Mouse (Mus musculus) CH12F3 (cell line): ENCODE measurements around the gene Ip6k3.

Experiments
- in situ Hi-C: fragments of 300-500 bp; cut with MboI; formaldehyde crosslinking; loops from 2 replicates; pipeline ENCODE4 v1.14.3; 2020; ENCODE audit warnings: low sequenced_read_pairs

The Ip6k3 gene

DNA sequence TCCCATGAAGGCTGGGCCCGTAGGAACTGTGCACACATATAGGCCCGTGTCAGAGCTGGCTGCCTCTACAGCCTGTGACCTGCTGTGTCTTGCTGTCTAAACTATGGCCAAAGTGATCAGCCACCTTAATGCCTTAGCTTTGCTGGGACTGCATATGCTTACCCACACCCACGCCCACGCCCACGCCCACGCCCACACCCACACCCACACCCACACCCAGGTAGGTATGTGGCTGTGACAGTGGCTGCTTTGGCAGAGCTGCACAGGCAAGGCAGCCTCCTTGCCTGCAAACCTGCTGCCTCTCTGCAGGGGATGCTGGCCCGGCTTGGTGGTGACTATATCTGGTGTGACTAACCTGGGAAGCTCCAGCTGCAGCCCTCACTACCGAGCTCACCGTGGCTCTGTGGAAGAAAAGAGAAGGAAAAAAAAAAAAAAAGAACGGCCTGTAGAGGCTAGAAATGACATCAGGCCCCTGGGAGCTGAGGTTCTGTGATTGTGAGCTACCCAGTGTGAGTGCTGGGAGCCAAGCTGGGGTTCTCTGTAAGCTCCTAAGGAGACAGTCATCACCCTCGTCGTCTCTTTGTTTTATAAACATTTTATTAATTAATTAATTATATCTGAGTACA, 16.2 kb upstream of the Ip6k3 start:
- in situ Hi-C loops, result loop anchor here (10.0 kb wide), 1 partner anchor 331 kb away; no protein-coding TSS in a partner anchor

DNA sequence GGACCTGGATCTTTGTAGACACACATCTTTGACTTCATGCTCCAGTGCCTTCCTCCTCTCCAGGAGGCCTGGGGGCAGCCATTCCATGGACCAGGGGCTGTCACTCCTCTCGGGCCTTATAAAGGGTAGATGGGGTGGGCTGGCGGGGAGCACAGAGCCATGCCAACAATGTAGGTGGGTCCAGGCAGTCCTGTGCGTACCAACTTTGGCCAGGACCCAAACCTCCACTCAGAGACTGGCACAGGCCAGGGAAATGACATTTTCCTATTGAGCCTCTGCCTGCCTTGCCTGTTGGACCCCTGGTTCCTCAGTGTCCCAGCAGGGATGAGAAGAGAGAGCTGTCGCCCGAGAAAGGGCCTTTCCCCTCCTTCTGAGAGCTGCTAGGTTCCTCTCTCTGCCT, 14.8 kb upstream of the Ip6k3 start:
- in situ Hi-C loops, result loop anchor here (10.0 kb wide), 1 partner anchor 332 kb away; no protein-coding TSS in a partner anchor

DNA sequence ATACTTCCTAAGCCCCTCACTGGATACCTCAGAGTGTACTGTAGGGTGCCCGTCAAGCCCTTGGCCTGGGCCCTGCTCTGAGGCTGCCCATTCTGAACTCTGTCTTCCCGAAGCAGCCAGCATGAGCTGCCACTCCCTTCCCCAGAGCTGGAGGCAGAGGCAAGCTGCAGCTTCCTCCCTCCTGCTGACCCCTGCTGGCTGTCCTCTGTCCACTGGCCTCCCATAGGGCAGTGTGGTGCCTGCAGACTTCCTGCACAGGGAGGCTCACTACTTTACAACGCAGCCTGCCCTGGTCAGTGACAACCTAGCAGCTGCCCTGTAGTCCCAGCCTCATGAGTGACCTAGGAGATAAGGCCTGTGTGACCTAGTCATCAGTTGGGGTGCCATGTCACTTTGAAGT, 14.1 kb upstream of the Ip6k3 start:
- in situ Hi-C loops, result loop anchor here (10.0 kb wide), 1 partner anchor 333 kb away; no protein-coding TSS in a partner anchor

DNA sequence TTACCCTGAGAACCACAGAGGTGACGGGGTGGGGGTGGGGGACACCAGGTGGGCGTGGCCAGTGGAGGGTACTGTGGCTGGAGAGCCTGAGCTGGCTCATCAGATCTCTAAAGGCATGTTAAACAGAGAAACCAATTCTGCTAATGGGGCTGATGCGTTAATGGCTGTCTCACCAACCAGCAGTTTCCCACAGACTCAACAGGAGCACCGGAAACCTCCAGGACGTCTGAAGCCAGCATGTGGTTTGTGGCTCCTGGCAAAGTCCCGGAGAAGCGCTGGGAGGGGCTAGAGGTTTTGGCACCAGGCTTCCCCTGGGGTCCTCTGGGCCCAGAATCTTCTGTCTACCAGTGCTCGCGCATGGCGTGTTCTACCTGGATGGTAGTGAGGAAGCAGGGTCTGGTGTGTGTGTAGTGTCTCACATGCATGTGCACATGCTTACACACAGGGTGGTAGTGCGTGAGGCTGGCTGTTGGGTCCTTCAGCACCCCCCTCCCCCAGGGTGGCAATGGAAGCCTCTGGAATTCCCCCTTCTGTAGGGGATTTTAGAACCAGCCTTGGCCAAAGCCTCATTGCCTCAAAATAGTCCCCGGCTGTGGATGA, 12.2 kb upstream of the Ip6k3 start:
- in situ Hi-C loops, result loop anchor here (10.0 kb wide), 1 partner anchor 335 kb away; no protein-coding TSS in a partner anchor

DNA sequence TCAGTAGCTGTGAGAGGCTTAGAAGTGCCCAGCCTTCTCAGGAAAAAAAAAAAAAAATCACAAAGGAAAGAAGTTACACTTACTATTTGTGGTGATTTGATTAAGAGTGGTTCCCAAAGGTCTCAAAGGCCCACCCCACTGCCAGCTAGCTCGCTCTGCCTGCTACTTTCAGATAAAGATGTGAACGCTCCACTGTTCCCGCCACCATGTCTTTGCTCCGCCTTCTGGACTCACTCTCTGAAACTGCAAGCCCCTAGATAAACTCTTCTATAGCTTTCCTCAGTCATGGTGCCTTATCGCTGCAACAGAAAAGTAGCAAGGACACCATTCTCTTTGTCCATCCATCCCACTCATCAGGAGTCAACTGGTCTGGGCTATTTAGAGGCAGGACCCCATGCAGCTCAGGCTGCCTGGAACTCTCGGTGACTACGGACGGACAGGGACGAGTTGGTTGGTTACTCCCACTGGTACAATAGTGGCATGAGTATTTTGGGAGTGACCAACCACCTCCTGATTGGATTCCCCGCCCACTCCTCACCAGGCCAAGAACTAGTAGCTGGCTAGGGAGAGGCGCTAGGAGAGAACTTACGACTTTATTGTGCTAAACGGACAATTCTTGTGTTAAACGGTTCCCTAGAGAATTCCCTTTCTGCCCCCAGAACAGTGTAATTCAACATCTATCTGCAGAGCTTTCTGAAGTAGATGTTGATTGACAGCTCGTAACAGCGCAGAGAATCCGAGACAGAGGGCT, 11.0 kb upstream of the Ip6k3 start:
- in situ Hi-C loops, result no loop called here

DNA sequence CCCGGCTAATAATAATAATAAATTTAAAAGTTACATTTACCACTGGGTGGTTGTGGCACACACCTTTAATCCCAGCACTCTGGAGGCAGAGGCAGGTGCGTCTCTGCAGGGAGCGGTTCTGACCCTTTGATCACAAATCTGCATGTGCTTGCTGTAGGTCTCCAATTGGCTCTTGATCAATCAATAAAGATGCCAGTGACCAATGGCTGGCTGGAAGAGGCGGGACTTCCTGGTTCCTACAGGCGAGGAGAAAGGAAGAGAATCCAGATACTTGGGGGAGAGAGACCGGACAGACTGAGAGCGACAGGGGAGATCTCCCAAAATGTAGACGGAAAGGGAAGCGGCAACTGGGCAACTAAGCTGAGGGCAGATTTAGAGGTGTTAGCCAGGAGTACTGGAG, 10.4 kb upstream of the Ip6k3 start:
- in situ Hi-C loops, result no loop called here

DNA sequence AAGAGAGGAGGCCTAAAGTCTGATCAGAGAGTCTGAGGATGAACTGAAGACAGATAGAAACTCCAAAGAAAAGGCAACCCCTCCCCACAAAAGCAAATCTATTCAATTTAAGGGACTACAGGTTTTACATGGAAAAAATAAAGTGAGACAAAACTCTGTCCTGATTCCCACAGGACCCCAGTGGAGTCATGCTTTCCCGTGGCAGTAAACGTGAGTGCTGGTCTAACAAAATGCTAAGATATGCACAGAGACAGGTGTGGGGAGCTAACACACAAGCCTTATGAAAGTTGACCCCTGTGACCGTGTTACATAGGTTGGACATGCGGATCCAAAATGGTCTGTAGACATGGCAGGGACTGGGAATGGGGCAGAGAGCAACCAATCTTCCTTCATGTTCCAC, 9.2 kb upstream of the Ip6k3 start:
- in situ Hi-C loops, result no loop called here

DNA sequence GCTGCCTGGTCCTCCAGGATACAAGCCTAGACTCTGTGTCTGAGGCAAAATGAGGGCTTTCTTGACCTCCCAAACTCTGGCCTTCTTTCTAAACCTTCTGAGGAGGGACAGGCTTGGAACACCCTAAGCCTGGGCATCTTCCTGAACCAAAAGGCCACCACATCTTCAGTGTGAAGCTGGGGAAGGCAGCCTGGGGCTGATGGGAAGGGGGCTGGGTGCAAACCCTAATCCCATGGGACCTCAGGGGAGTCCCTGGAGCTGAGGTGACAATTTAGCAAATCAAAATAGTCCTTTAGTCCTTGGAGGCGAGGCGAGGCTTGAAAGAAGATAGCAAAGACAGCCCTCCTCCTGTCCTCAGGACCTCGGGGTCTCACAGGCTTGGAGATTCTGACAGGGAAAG, 8.7 kb upstream of the Ip6k3 start:
- in situ Hi-C loops, result no loop called here

DNA sequence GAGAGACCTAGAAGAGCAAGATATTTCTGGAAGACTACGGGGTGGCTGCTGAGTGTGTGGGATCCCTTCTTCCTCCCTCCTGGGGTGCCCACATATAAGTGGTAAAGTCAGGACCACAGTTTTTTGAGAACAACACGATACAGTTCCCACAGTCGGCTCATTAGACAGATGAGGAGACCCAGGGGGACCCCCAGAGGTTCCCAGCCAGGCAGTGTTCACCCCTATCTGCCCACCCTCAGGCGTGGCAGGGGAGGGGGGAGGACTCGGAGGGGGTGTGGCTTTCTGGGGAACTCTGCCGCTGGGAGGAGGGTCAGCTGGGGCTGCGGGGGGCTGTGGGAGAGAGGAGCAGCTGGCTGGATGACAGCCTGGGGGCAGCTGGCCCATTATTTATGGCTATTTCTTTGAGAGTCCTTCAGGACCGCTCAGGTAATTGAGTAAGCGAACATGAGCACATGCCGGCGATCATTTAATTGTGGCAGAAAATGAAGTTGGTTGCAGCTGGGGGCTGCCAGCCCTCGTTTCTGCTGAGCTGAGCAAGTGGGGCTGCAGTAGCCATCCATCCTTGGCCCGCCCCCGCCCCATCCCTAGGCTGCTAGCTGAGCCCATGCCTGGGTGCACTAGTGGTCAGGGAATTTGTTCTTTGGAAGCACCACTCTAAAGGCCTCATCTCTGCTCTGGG, 7.7 kb upstream of the Ip6k3 start:
- in situ Hi-C loops, result no loop called here

DNA sequence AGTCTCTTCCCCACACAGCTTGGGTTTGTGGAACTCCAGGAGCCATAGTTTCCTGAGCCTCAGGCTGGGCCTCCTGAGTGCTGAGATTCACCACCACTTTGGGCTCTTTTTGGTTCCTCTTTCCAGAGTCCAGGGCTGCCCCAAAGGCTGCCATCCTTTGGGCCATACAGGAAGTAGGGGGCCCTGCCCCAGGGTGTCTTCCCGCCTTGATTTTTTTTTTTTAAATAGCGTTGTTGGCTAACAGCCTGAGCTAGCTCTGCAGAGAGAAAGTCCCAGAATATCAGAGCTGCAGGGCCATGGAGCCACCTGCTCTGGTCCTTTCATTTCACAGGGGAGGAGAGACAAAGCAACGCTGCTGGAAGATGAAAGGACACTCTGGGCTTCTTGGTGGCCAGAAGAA, 6.1 kb upstream of the Ip6k3 start:
- in situ Hi-C loops, result no loop called here

DNA sequence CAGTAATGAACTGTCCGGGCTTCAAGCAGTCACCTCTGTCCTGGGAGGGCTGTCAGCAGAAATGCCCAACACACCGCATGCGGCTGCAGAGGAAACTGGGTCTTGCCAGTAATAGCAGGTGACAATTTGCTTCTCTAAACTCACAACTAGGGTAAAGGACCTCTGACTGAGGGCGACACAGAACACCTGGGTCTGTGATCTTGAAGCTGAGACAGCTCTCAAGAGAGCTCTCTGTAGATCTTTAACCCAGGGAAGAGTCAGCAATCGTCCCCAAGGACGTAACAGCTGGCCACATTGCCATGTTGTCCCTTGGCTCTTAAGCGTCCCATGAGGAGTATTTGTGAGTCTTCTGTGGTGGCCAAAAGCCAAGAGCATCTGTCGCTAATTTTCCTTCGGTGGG, 4.9 kb upstream of the Ip6k3 start:
- in situ Hi-C loops, result no loop called here

DNA sequence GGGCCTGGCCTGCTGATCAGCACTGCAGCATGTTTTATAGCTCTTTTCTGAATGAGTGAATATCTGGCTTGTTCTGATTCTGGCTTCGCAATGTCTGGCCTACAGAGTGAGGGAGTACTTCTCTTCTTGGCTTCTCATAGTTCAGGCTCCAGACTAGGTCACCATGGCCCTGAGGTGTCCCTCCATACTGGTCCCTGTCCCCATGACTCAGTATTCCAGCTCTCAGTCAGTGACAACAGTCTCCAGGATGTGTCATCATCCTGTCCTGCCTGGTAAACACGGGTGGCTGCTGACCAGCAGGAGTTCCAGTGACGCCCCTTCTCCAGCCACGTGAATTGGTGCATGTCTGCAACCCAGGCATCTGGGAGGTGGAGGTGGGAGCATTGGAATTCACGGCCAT, 3.5 kb upstream of the Ip6k3 start:
- in situ Hi-C loops, result no loop called here

DNA sequence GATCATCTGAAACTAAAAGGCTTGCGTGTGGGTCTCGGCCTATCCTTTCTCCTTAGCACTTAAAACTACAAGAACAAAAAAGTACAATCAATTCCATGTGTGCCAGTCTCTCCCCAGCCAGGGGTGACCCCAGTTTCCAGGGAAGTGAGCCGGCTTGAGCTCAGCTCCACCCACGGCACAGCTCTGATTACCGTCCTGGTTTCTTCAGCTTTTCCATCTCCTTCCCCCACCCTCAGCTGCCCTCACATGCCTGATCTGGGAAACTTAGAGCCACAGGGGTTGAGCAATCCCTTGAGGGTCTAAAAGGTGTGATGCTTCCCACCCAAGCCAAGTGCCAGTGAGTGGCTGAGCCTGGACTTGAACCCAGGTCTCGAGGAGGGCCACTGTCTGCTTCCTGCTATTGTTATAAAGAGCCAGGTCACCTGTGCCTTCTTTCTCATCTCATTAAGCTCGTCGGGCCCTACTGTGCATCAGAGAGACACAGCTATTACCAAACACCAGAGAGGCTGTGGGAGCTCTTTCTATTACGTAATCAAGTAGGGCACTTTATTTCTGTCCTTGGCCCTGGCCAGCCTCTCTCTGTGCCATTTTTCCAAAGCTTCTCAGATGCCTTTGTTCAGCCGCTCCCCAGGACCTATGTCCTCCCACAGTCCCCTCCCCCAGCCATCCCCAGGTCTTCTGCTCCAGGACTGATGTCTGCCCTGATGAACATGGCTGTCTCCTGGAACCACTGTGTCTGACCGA, 2.5 kb upstream of the Ip6k3 start:
- in situ Hi-C loops, result no loop called here

DNA sequence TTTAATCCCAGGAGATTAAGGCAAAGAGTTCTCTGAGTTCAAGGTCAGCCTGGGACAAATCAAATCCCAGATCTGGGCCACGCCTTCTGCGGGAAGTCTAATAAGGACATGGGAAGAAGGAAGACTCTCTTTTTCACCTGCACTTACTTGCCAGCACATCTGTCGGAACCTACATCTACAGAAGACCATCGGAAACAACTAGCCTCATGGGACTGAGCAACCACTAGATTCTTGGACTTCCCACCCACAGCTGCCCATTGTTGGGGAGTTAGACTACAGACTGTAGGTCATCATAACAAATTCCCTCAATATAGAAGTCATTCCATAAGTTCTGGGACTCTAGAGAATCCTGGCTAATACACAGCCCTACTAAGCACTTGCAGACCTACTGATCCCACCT, 974 bp upstream of the Ip6k3 start:
- in situ Hi-C loops, result no loop called here

DNA sequence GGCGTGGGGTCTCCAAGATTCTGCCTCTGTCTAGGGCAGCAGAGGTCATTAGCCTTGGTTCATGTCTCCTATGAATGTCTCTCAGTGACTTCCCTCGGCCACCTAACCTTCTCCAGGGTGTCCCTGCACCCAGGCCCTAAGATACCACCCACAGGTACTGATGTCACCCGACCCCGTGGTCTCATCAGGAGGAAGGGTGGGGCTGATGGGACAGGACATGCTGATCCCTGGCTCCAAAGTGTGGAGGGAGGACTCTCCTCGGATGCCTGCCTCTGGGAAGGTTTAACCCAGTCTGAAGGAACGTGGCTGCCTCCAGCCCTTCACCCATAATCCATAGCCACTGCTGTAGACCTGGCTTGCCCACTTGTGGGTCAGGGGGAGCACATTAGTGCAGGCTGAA, 694 bp downstream of the Ip6k3 start:
- in situ Hi-C loops, result no loop called here

DNA sequence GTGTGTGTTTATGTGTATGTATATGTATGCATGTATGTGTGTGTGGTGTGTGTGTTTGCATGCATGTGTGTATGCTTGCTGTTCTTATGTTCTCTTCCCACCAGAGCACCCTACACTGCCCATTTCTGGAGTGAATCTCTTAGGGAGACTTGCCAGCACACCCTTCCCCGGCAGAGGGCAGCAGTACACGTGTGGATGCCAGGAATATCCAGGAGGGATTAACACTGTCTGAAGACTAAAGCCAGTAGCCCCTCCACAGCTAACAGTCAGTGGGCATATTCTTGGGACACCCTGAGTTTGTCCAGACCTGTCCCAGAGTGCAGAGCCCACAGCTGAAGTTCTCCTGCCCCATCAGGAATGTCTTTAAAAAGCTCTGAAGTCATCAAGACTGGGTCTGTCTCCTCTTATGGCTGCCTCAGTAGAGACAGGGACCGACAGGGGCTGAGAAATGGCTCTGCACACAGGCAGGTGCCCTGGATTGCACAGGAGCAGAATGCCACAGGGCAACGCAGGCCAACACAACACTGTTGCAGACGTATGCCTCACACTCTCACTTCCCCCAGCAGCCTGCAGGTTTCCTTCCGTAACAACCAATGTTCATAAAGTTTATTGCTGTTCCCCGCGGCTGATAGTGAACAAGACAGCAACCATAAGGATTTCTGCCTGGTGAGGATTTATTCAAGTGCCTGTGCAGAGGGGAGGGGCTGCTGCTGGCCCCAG, 2.4 kb downstream of the Ip6k3 start:
- in situ Hi-C loops, result no loop called here

DNA sequence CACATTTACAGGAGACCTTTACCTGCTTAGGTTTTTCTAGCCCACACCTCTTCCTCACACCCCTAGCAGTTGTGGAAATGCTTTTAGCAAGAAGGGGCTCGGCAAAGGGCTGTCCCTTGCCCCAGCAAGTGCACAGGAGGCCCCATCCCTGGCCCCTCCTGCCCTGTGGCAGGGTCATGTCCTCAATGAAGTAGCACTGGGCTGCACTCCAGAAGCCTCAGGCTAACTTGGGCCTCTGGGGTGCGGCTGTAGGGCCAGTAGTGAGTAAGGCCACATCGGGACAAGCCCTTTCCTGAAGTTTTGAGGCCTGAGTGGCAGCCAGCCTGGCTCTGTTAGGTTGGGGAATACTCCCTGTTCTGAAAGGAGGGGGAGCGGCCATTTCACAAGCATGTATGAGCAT, 6.7 kb downstream of the Ip6k3 start:
- in situ Hi-C loops, result no loop called here

DNA sequence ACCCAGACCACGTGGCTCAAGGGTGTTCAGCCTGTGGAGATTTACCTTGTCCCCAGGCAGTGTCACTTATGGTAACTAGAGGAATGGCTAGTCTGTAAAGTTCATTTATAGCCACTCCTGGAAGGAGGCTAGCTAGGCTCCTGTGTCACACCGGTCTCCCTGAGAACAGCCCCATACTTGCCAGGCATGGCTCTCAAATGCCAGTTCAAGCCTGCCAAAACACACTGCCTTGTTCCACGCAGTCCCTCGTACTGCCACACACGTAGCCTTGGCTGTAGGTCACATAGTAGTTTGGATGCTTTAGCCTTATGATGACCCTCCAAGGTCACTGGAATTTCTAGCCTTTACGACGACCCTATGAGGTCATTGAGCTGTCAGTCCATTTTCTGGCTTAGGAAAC, 8.4 kb downstream of the Ip6k3 start:
- in situ Hi-C loops, result no loop called here

DNA sequence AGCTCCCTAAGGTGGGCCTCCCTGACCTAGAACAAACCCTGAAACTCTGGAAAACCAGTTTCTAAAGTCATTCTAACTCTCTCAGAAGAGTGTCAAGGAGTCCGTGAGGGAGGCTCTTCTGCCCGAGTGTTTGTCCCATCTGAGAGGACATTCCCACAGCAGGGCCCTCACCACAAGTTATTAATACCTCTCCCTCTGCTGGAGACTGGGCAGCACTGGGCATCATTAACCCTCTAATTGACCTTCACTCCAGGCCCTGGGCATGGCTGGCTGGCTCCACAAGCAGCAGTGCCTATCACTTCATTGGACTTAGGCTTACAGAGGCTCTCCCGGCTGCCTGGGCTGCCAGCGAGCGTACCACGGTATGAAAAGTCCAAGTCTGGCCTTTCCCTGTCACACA, 9.2 kb downstream of the Ip6k3 start:
- in situ Hi-C loops, result no loop called here

DNA sequence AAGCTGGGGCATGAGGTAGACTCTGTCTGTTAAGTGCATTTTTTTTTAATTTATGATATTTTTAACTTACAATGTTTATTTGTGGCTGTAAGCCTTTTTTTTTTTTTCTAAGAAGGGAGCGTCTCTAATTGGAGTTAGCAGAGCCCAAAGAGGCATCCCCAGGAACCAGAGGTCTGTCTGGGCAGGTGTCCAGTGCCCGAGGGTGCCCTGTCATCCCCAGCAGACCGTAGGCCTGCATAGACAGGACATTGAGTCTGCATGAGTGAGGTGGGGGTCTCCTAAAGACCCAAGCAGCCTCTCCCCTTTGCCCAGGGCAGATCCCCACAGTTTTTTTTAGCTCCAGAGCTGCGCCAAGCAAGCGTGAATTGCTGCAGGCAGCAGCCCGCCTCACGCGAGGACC, 11.8 kb downstream of the Ip6k3 start:
- in situ Hi-C loops, result no loop called here
